Mouse (Mus musculus): ENCODE measurements around the gene Prkag2. TPM values are rescaled to one million over a fixed set of nuclear protein-coding genes. Genes with fewer than 3 reads are reported as not detected.

Prkag2 gene
- polyA plus RNA-seq, 1 experiment from 2014 or later: 36.4 TPM

DNA sequence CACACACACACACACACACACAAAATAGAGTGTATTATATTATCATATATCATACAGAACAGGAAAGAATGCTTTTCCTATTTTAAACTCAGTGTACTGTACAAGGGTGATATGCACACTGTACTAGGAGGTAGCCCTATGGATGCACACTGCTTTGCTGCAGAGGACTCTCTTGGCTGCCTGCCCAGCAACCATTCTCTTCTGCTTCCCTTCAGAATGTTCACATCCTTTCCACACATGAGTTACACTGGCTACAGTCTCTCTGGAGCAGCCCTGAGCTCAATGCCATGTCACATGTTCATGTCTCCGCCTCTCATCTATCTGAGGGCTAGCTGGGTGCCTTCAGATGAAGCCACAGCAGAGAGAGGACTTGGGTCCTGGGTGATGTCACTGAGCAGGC lies 181.3 kb downstream of the Prkag2 start:
- Histone ChIP-seq H3K4me2 (ENCODE audit: low read length) (no peak overlapping the region), H3K4me3 (replicated peaks; ENCODE audit: low read depth, low read length) (no peak overlapping the region), H3K36me3 (ENCODE audit: insufficient read depth, low read length) (0 out of 2 replicates have a peak, but pooled peaks cover 1% of the 10 kb centered on the region), H3K27me3 (ENCODE audit: insufficient read depth, low read length) (no peaks in the 10 kb centered on the region), H3K27ac (no peak overlapping the region), H3K9me3 (replicated peaks; ENCODE audit: low read length) (no peaks in the 10 kb centered on the region), H3K4me1 (replicated peaks; ENCODE audit: insufficient read depth, low read length) (no peaks in the 10 kb centered on the region), H3K9ac (ENCODE audit: low read depth, low read length) (no peak overlapping the region)
- peak; percentile 52 for DNase-seq (ENCODE audit: low spot score)
- no peak for TF ChIP-seq CTCF (IDR thresholded peaks at IDR 0.05; ENCODE audit: low read depth)
- 84% methylated on average over 1 of the region's 1 CpGs for WGBS
- no peak for ATAC-seq (replicated peaks; ENCODE audit: low FRiP score, low read depth)

DNA sequence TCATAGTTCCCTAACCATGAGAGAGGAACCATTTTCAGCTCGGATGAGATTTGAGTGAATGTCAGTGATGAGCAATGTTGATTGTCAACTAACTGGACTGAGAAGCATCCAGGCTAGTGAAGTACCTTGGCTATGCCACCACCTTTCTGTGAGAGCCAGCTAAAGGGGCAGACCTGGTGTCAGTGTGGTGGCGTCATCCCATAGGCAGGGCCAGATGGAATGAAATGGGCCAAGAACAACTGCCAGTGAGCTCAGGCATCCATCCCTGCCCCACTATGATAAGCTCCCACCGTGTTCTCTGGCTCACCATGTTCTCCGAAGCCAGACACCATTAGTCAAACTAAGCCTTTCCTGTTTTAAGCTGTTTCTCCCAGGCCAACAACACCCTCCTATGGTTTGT lies 183.9 kb downstream of the Prkag2 start:
- TF ChIP-seq CTCF (IDR thresholded peaks at IDR 0.05; ENCODE audit: low read depth): no peak
- no peak overlapping the region for H3K4me2 ChIP-seq (ENCODE audit: low read length)
- no peaks in the 10 kb centered on the region for H3K4me1 ChIP-seq (replicated peaks; ENCODE audit: insufficient read depth, low read length)
- no peak overlapping the region for H3K4me3 ChIP-seq (replicated peaks; ENCODE audit: low read depth, low read length)
- ATAC-seq (replicated peaks; ENCODE audit: low FRiP score, low read depth) (no peak), DNase-seq (ENCODE audit: low spot score) (no peak)
- H3K27me3 ChIP-seq (ENCODE audit: insufficient read depth, low read length): no peaks in the 10 kb centered on the region
- no peaks in the 10 kb centered on the region for H3K9me3 ChIP-seq (replicated peaks; ENCODE audit: low read length)
- H3K27ac ChIP-seq: no peak overlapping the region
- 72% methylated on average over 4 of the region's 4 CpGs for WGBS
- no peak overlapping the region for H3K9ac ChIP-seq (ENCODE audit: low read depth, low read length)
- 0 out of 2 replicates have a peak, but pooled peaks cover 4% of the 10 kb centered on the region for H3K36me3 ChIP-seq (ENCODE audit: insufficient read depth, low read length)

DNA sequence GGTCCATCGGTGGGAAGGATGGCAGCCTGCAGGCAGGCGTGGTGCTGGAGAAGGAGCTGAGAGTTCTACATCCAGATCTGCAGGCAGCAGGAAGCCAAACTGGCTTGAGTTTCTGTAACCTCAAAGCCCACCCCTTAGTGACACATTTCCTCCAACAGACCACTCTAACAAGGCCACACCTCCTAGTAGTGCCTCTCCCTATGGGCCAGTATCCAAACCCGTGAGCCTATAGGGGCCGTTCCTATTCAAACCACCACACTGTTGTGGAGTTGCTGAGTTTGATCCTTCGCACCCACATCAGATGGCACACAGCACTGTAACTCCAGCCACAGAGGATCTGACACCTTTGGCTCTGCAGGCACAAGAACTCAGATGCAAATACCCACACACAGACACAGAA lies 185.3 kb downstream of the Prkag2 start:
- no peak for ATAC-seq (replicated peaks; ENCODE audit: low FRiP score, low read depth)
- no peak overlapping the region for H3K9ac ChIP-seq (ENCODE audit: low read depth, low read length)
- no peaks in the 10 kb centered on the region for H3K9me3 ChIP-seq (replicated peaks; ENCODE audit: low read length)
- 67% methylated on average over 5 of the region's 5 CpGs for WGBS
- no peak for DNase-seq (ENCODE audit: low spot score)
- no peaks in the 10 kb centered on the region for H3K27me3 ChIP-seq (ENCODE audit: insufficient read depth, low read length)
- no peak overlapping the region for H3K27ac ChIP-seq
- 0 out of 2 replicates have a peak, but pooled peaks cover 4% of the 10 kb centered on the region for H3K36me3 ChIP-seq (ENCODE audit: insufficient read depth, low read length)
- no peak overlapping the region for H3K4me2 ChIP-seq (ENCODE audit: low read length)
- H3K4me1 ChIP-seq (replicated peaks; ENCODE audit: insufficient read depth, low read length): no peaks in the 10 kb centered on the region
- no peak for TF ChIP-seq CTCF (IDR thresholded peaks at IDR 0.05; ENCODE audit: low read depth)
- H3K4me3 ChIP-seq (replicated peaks; ENCODE audit: low read depth, low read length): no peak overlapping the region

DNA sequence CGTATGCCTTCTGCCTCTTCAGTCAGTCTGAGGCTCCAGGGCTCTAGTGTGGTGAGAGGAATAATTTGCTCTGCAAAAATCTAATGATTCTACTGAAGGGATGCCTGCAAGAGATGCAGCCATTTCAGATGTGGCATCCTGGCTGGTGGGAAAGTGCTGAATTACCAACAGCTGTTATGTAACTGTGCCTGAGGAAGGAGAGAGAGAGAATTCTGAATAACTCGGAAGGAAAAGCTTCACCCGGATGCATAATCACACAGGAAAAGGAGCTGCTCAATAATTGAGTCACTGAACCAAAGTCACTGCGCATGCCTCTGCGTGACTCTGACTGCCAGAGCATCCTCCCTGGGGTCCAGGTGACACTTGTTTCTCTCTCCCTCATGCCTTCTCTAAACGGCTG lies 186.8 kb downstream of the Prkag2 start:
- no peak for DNase-seq (ENCODE audit: low spot score)
- ATAC-seq (replicated peaks; ENCODE audit: low FRiP score, low read depth): no peak
- 0 out of 2 replicates have a peak, but pooled peaks cover 4% of the 10 kb centered on the region for H3K36me3 ChIP-seq (ENCODE audit: insufficient read depth, low read length)
- no peak for TF ChIP-seq CTCF (IDR thresholded peaks at IDR 0.05; ENCODE audit: low read depth)
- H3K9me3 ChIP-seq (replicated peaks; ENCODE audit: low read length): no peaks in the 10 kb centered on the region
- 71% methylated on average over 6 of the region's 6 CpGs for WGBS
- H3K27me3 ChIP-seq (ENCODE audit: insufficient read depth, low read length): no peaks in the 10 kb centered on the region
- H3K9ac ChIP-seq (ENCODE audit: low read depth, low read length): no peak overlapping the region
- no peak overlapping the region for H3K27ac ChIP-seq
- no peaks in the 10 kb centered on the region for H3K4me1 ChIP-seq (replicated peaks; ENCODE audit: insufficient read depth, low read length)
- no peak overlapping the region for H3K4me3 ChIP-seq (replicated peaks; ENCODE audit: low read depth, low read length)
- no peak overlapping the region for H3K4me2 ChIP-seq (ENCODE audit: low read length)

DNA sequence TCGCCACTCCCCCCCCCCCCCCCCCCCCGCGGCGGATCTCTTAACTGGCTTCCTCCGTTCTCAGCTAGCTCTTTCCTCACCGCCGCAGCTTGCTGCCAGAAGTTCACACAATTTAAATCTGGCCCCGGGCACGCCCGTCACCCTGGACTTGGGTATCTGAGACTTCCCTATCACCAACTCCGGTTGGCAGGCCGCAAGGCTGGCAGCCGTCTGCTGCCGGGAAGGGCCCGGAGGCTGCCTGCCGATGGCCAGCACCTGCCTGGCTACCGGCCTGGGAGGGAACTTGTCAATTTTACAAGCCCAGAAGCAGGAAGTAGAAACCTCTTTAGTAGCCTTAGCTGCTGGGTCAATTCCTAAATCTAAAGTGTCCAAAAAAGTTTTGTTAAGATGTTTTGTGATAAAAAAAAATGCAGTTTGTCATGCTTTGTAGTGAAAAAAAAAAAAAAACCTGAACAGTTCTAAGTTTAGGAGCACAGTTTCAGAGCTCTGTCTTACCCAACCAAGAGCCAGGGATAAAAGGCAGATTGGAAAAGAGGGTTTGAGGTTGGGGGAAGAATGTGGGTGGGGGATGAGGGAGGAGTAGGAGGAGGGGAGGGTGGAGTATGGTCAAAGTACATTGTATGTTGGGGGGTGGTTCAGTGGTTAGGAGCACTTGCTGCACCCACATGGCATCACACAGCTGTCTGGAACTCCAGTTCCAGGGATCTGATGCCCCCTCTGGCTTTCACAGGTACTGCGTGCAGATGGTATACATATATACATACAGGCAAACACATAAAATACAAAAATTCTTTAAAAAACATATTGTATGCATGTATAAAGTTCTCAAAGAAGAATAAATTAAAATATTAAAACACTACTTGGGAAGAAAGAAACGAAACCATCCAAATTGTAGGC lies 191.4 kb downstream of the Prkag2 start:
- H3K27me3 ChIP-seq (ENCODE audit: insufficient read depth, low read length): no peaks in the 10 kb centered on the region
- DNase-seq (ENCODE audit: low spot score): peak; percentile 37
- peak overlapping the region; percentile 91 for H3K4me2 ChIP-seq (ENCODE audit: low read length)
- TF ChIP-seq CTCF (IDR thresholded peaks at IDR 0.05; ENCODE audit: low read depth): peak; percentile 66
- peaks cover 8% of the 10 kb centered on the region for H3K4me1 ChIP-seq (replicated peaks; ENCODE audit: insufficient read depth, low read length)
- H3K9ac ChIP-seq (ENCODE audit: low read depth, low read length): peak overlapping the region; percentile 79
- peak overlapping the region; percentile 60 for H3K4me3 ChIP-seq (replicated peaks; ENCODE audit: low read depth, low read length)
- H3K36me3 ChIP-seq (ENCODE audit: insufficient read depth, low read length): 0 out of 2 replicates have a peak, but pooled peaks cover 4% of the 10 kb centered on the region
- 13% methylated on average over 15 of the region's 19 CpGs for WGBS
- H3K27ac ChIP-seq: peak overlapping the region; percentile 92
- H3K9me3 ChIP-seq (replicated peaks; ENCODE audit: low read length): no peaks in the 10 kb centered on the region
- 0 out of 2 replicates have a peak, but pooled peaks have one; percentile 21 for ATAC-seq (replicated peaks; ENCODE audit: low FRiP score, low read depth)

DNA sequence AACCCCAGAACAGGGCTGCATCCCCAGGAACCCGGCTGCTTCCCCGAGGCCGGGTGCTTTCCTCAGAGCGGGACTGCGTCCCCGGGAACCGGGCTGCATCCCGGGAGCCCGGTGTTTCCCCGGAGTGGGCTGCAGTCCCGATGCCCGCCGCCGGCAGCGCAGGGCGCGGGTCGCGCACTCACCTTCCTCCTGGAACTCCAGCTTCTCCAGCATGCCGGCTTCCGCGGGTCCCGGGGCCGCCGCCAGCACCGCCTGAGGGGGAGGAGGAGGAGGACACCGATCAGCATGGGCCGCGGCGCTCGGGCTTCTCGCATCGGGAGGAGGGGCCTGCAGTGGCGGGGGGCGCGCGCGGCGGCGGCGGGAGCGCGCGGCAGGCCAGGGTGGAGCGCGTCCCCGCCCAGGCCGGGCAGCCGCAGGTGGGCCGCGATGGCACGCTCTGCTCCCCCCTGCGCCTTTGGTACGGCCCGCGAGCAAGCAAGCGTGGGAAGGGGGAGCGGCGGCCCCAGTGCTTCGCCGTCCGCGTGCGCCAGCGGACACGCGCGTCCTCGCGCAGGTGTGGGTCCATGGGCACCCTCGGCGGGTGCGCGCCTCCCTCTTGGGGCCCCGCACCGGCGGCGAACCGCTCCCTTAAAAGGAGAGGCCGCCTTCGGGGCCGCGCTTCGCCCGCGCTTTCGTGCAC lies 192.2 kb downstream of the Prkag2 start:
- peaks cover 8% of the 10 kb centered on the region for H3K4me1 ChIP-seq (replicated peaks; ENCODE audit: insufficient read depth, low read length)
- H3K27ac ChIP-seq: peak overlapping the region; percentile 92
- peak overlapping the region; percentile 91 for H3K4me2 ChIP-seq (ENCODE audit: low read length)
- peak overlapping the region; percentile 79 for H3K9ac ChIP-seq (ENCODE audit: low read depth, low read length)
- no peaks in the 10 kb centered on the region for H3K9me3 ChIP-seq (replicated peaks; ENCODE audit: low read length)
- H3K27me3 ChIP-seq (ENCODE audit: insufficient read depth, low read length): no peaks in the 10 kb centered on the region
- peak overlapping the region; percentile 60 for H3K4me3 ChIP-seq (replicated peaks; ENCODE audit: low read depth, low read length)
- WGBS: 1% methylated on average over 49 of the region's 87 CpGs
- H3K36me3 ChIP-seq (ENCODE audit: insufficient read depth, low read length): 0 out of 2 replicates have a peak, but pooled peaks cover 3% of the 10 kb centered on the region
- peak; percentile 89 for DNase-seq (ENCODE audit: low spot score)
- peak; percentile 93 for ATAC-seq (replicated peaks; ENCODE audit: low FRiP score, low read depth)
- TF ChIP-seq CTCF (IDR thresholded peaks at IDR 0.05; ENCODE audit: low read depth): peak; percentile 51
